Mouse (Mus musculus) MEL (cell line): ENCODE results near the gene Serpinh1. TPM values are rescaled to one million over a fixed set of nuclear protein-coding genes. Genes with fewer than 3 reads are reported as not detected.

ENCODE experiments used
- DNase-seq: peaks from one replicate; pipeline ENCODE4 v3.0.0; 2011; ENCODE audit warnings: low read depth, low spot score
- H3K27ac ChIP-seq: 2 replicates; pipeline ENCODE4 v1.5.1; 2012; ENCODE audit warnings: low read depth, mild to moderate bottlenecking, control low read depth, low read length, moderate library complexity; ENCODE audit not compliant: control insufficient read depth
- H3K27me3 ChIP-seq, 2 experiments: fragments of 150-350 bp in 1 of 2; sonication (generic) in 1 of 2; 2 replicates each; pipeline ENCODE4 v1.6.1; 2012; ENCODE audit warnings: low read length in 2 of 2, mild to moderate bottlenecking in 2 of 2, improper control_type of control experiment in 1 of 2, moderate library complexity in 1 of 2; ENCODE audit not compliant: insufficient read depth in 2 of 2, control insufficient read depth in 1 of 2
- H3K36me3 ChIP-seq, 2 experiments: 2 replicates each; pipeline ENCODE4 v1.6.1; 2012 to 2014; ENCODE audit warnings: low read length in 2 of 2, improper control_type of control experiment in 1 of 2, inconsistent platforms in 1 of 2, mild to moderate bottlenecking in 1 of 2; ENCODE audit not compliant: insufficient read depth in 2 of 2, control insufficient read depth in 1 of 2
- H3K4me1 ChIP-seq, 2 experiments: fragments of 150-350 bp in 1 of 2; sonication (generic) in 1 of 2; 2 replicates each; pipeline ENCODE4 v1.6.1; 2012; ENCODE audit warnings: low read length in 2 of 2, improper control_type of control experiment in 1 of 2, mild to moderate bottlenecking in 1 of 2; ENCODE audit not compliant: insufficient read depth in 2 of 2, control insufficient read depth in 1 of 2
- H3K4me3 ChIP-seq, 2 experiments: fragments of 150-350 bp in 1 of 2; sonication (generic) in 1 of 2; 2 replicates each; pipeline ENCODE4 v1.5.1; 2012; ENCODE audit warnings: low read depth in 2 of 2, low read length in 2 of 2, mild to moderate bottlenecking in 2 of 2, moderate library complexity in 2 of 2, control low read depth in 1 of 2, improper control_type of control experiment in 1 of 2; ENCODE audit not compliant: control insufficient read depth in 1 of 2, insufficient read depth in 1 of 2
- H3K79me2 ChIP-seq: 2 replicates; pipeline ENCODE4 v1.6.1; 2012; ENCODE audit warnings: mild to moderate bottlenecking, low read length, moderate library complexity; ENCODE audit not compliant: control insufficient read depth, poor library complexity, insufficient read depth
- H3K9ac ChIP-seq: 2 replicates; pipeline ENCODE4 v1.6.1; 2012; ENCODE audit warnings: low read depth, mild to moderate bottlenecking, control low read depth, low read length, moderate library complexity; ENCODE audit not compliant: control insufficient read depth, poor library complexity, severe bottlenecking
- H3K9me3 ChIP-seq: fragments of 150-350 bp; sonication (generic); replicated peaks from 2 replicates; pipeline ENCODE4 v1.6.1; 2012; ENCODE audit warnings: mild to moderate bottlenecking, low read length, improper control_type of control experiment, moderate library complexity; ENCODE audit not compliant: insufficient read depth
- BHLHE40 ChIP-seq: IDR thresholded peaks from 2 replicates; pipeline ENCODE4 v1.6.1; 2012; ENCODE audit warnings: low read depth, mild to moderate bottlenecking, inconsistent platforms, low read length, improper control_type of control experiment, borderline replicate concordance
- E2F4 ChIP-seq: IDR thresholded peaks from 2 replicates; pipeline ENCODE4 v1.6.1; 2011; ENCODE audit warnings: low read depth, low read length, improper control_type of control experiment, borderline replicate concordance
- EP300 ChIP-seq, 2 experiments: IDR thresholded peaks; 2 replicates each; pipeline ENCODE4 v1.6.1; 2011; ENCODE audit warnings: improper control_type of control experiment in 2 of 2, low read length in 2 of 2, low read depth in 1 of 2, mild to moderate bottlenecking in 1 of 2
- GABPA ChIP-seq: IDR thresholded peaks from 2 replicates; pipeline ENCODE4 v1.6.1; 2012; ENCODE audit warnings: low read depth, mild to moderate bottlenecking, inconsistent platforms, low read length, improper control_type of control experiment, moderate library complexity
- HCFC1 ChIP-seq: IDR thresholded peaks from 2 replicates; pipeline ENCODE4 v1.6.1; 2012; ENCODE audit warnings: low read depth, mild to moderate bottlenecking, inconsistent platforms, low read length, improper control_type of control experiment, moderate library complexity
- KAT2A ChIP-seq: conservative IDR thresholded peaks from 2 replicates; pipeline ENCODE4 v1.6.1; 2012; ENCODE audit warnings: low read depth, low read length, improper control_type of control experiment, inconsistent platforms
- MAFK ChIP-seq: IDR thresholded peaks from 2 replicates; pipeline ENCODE4 v1.6.1; 2011; ENCODE audit warnings: low read depth, mild to moderate bottlenecking, low read length, improper control_type of control experiment, borderline replicate concordance
- MAX ChIP-seq: IDR thresholded peaks from 2 replicates; pipeline ENCODE4 v1.6.1; 2011; ENCODE audit warnings: low read length, improper control_type of control experiment
- MAZ ChIP-seq: IDR thresholded peaks from 2 replicates; pipeline ENCODE4 v1.6.1; 2012; ENCODE audit warnings: low read depth, mild to moderate bottlenecking, inconsistent platforms, low read length, improper control_type of control experiment
- MXI1 ChIP-seq: IDR thresholded peaks from 2 replicates; pipeline ENCODE4 v1.6.1; 2011; ENCODE audit warnings: mild to moderate bottlenecking, low read depth, low read length, improper control_type of control experiment
- MYC ChIP-seq: IDR thresholded peaks from 2 replicates; pipeline ENCODE4 v1.6.1; 2011; ENCODE audit warnings: low read depth, mild to moderate bottlenecking, low read length, improper control_type of control experiment, moderate library complexity
- NRF1 ChIP-seq: IDR thresholded peaks from 2 replicates; pipeline ENCODE4 v1.6.1; 2014; ENCODE audit warnings: low read depth, mild to moderate bottlenecking, inconsistent platforms, low read length, improper control_type of control experiment, moderate library complexity; ENCODE audit not compliant: poor library complexity, insufficient read depth, severe bottlenecking
- POLR2A ChIP-seq, 2 experiments: IDR thresholded peaks; 2 replicates each; pipeline ENCODE4 v1.6.1; 2011 to 2012; ENCODE audit warnings: low read length in 2 of 2, mild to moderate bottlenecking in 2 of 2, control low read depth in 1 of 2, improper control_type of control experiment in 1 of 2, low read depth in 1 of 2, moderate library complexity in 1 of 2; ENCODE audit not compliant: control insufficient read depth in 1 of 2, insufficient read depth in 1 of 2, poor library complexity in 1 of 2
- POLR2AphosphoS2 ChIP-seq: IDR thresholded peaks from 2 replicates; pipeline ENCODE4 v1.6.1; 2011; ENCODE audit warnings: low read length, improper control_type of control experiment
- POLR2AphosphoS5 ChIP-seq: IDR thresholded peaks from 2 replicates; pipeline ENCODE4 v1.6.1; 2012; ENCODE audit warnings: low read depth, borderline replicate concordance, mild to moderate bottlenecking, inconsistent platforms, low read length, moderate library complexity, mixed read lengths
- RCOR1 ChIP-seq: IDR thresholded peaks from 2 replicates; pipeline ENCODE4 v1.6.1; 2012; ENCODE audit warnings: low read depth, mild to moderate bottlenecking, inconsistent platforms, low read length, improper control_type of control experiment
- SIN3A ChIP-seq: IDR thresholded peaks from 2 replicates; pipeline ENCODE4 v1.6.1; 2012; ENCODE audit warnings: low read length, improper control_type of control experiment, inconsistent platforms
- TCF12 ChIP-seq: IDR thresholded peaks from 2 replicates; pipeline ENCODE4 v1.6.1; 2014; ENCODE audit warnings: low read depth, mild to moderate bottlenecking, inconsistent platforms, low read length, improper control_type of control experiment, moderate library complexity
- UBTF ChIP-seq: IDR thresholded peaks from 2 replicates; pipeline ENCODE4 v1.6.1; 2012; ENCODE audit warnings: low read depth, mild to moderate bottlenecking, inconsistent platforms, low read length, improper control_type of control experiment, moderate library complexity, borderline replicate concordance; ENCODE audit not compliant: insufficient read depth
- USF1 ChIP-seq: IDR thresholded peaks from 2 replicates; pipeline ENCODE4 v1.6.1; 2014; ENCODE audit warnings: low read depth, mild to moderate bottlenecking, inconsistent platforms, low read length, improper control_type of control experiment, moderate library complexity
- USF2 ChIP-seq, 2 experiments: IDR thresholded peaks; 2 replicates each; pipeline ENCODE4 v1.6.1; 2011 to 2012; ENCODE audit warnings: improper control_type of control experiment in 2 of 2, low read length in 2 of 2, borderline replicate concordance in 1 of 2, inconsistent platforms in 1 of 2, low read depth in 1 of 2, mild to moderate bottlenecking in 1 of 2; ENCODE audit not compliant: insufficient read depth in 1 of 2
- ZMIZ1 ChIP-seq: IDR thresholded peaks from 2 replicates; pipeline ENCODE4 v1.6.1; 2012; ENCODE audit warnings: low read depth, mild to moderate bottlenecking, inconsistent platforms, low read length, improper control_type of control experiment, moderate library complexity
- polyA plus RNA-seq, 2 experiments: library from polyadenylated mRNA; stranded (reverse) in 1 of 2; unstranded in 1 of 2; fragments of >175 nt in 1 of 2; fragments of >200 nt in 1 of 2; gene quantifications; 2 replicates each; pipeline versions ENCODE4 v1.2.1 to v1.2.4; 2012; ENCODE audit warnings: low replicate concordance in 2 of 2, low read depth in 1 of 2; ENCODE audit not compliant: insufficient read length in 2 of 2, insufficient read depth in 1 of 2, missing spikeins in 1 of 2
- total RNA-seq: library from RNA; depleted of rRNA; stranded (reverse); fragments of 300-350 nt; gene quantifications from 2 replicates; pipeline ENCODE4 v1.2.3, GENCODE M21; 2012

Gene Serpinh1
- total and polyA plus RNA-seq, 3 experiments = not detected

GRCm38 (mm10) chr7:99348883-99349282 is 4.2 kb downstream of the Serpinh1 start:
- Histone ChIP-seq H3K4me1 (no peaks in the 10 kb centered on the region), H3K79me2 (no peaks in the 10 kb centered on the region), H3K27ac (no peak overlapping the region), H3K9ac (no peak overlapping the region), H3K27me3 (peaks cover 2 to 15% of the 10 kb centered on the region in 2 experiments; a peak in 2 of 4 replicates), H3K36me3 (no peaks in the 10 kb centered on the region), H3K4me3 (no peak overlapping the region), H3K9me3 (no peaks in the 10 kb centered on the region)
- TF ChIP-seq USF2 (IDR thresholded peaks at IDR 0.05; ENCODE audit: borderline replicate concordance in 1 of 2, insufficient read depth in 1 of 2, low read depth in 1 of 2, low read length in 2 of 2) = no peak
- no peak for TF ChIP-seq MAFK
- TF ChIP-seq MXI1 = no peak
- no peak for TF ChIP-seq POLR2A (IDR thresholded peaks at IDR 0.05; ENCODE audit: control insufficient read depth in 1 of 2, insufficient read depth in 1 of 2, low read depth in 1 of 2, low read length in 2 of 2, poor library complexity in 1 of 2)
- no peak for DNase-seq

GRCm38 (mm10) chr7:99347268-99347667 is 5.8 kb downstream of the Serpinh1 start:
- peaks cover 4 to 20% of the 10 kb centered on the region in 2 experiments; a peak in 3 of 4 replicates for H3K27me3 ChIP-seq
- no peaks in the 10 kb centered on the region for H3K79me2 ChIP-seq
- no peaks in the 10 kb centered on the region for H3K9me3 ChIP-seq
- no peak overlapping the region for H3K9ac ChIP-seq
- TF ChIP-seq HCFC1 = no peak
- no peak for TF ChIP-seq POLR2AphosphoS5
- no peak for TF ChIP-seq NRF1
- TF ChIP-seq MAX = no peak
- TF ChIP-seq SIN3A = no peak
- TF ChIP-seq MAZ = no peak
- TF ChIP-seq KAT2A = no peak
- TF ChIP-seq GABPA = no peak
- TF ChIP-seq ZMIZ1 = no peak
- no peak for TF ChIP-seq RCOR1
- no peak for TF ChIP-seq MYC
- no peak for TF ChIP-seq TCF12
- TF ChIP-seq MXI1 = no peak
- no peak for TF ChIP-seq POLR2AphosphoS2
- no peak for TF ChIP-seq BHLHE40
- no peak for TF ChIP-seq USF1
- TF ChIP-seq EP300 (IDR thresholded peaks at IDR 0.05; ENCODE audit: low read depth in 1 of 2, low read length in 2 of 2) = no peak
- TF ChIP-seq POLR2A (IDR thresholded peaks at IDR 0.05; ENCODE audit: control insufficient read depth in 1 of 2, insufficient read depth in 1 of 2, low read depth in 1 of 2, low read length in 2 of 2, poor library complexity in 1 of 2) = no peak
- TF ChIP-seq UBTF = no peak
- no peak for TF ChIP-seq E2F4
- H3K27ac ChIP-seq = no peak overlapping the region
- no peaks in the 10 kb centered on the region for H3K36me3 ChIP-seq
- H3K4me3 ChIP-seq = no peak overlapping the region
- H3K4me1 ChIP-seq = no peaks in the 10 kb centered on the region
- no peak for DNase-seq
